Mouse (Mus musculus) neural tube, embryonic 13.5 days (tissue): ENCODE measurements around the gene Zgpat. TPM values are rescaled to one million over a fixed set of nuclear protein-coding genes. Genes with fewer than 3 reads are reported as not detected.

Experiments used
- ATAC-seq: fragments of 200-750 bp; cut with Nextera tagmentation; 2 replicates; pipeline ENCODE4 v1.8.0; 2017; ENCODE audit warnings: low read depth, mild to moderate bottlenecking, moderate TSS enrichment, moderate library complexity
- H3K27ac ChIP-seq: fragments of 300-500 bp; sonication (generic); replicated peaks from 2 replicates; pipeline ENCODE4 v1.5.1; 2015; ENCODE audit warnings: moderate library complexity, mild to moderate bottlenecking, inconsistent platforms
- H3K27me3 ChIP-seq: fragments of 300-500 bp; sonication (generic); 2 replicates; pipeline ENCODE4 v1.6.1; 2015; ENCODE audit warnings: mild to moderate bottlenecking, inconsistent platforms
- H3K36me3 ChIP-seq: fragments of 300-500 bp; sonication (generic); 2 replicates; pipeline ENCODE4 v1.6.1; 2015; ENCODE audit warnings: mild to moderate bottlenecking, inconsistent platforms
- H3K4me1 ChIP-seq: fragments of 300-500 bp; sonication (generic); replicated peaks from 2 replicates; pipeline ENCODE4 v1.6.1; 2015; ENCODE audit warnings: inconsistent platforms
- H3K4me2 ChIP-seq: fragments of 300-500 bp; sonication (generic); 2 replicates; pipeline ENCODE4 v1.6.1; 2015; ENCODE audit warnings: inconsistent platforms, mild to moderate bottlenecking, moderate library complexity
- H3K4me3 ChIP-seq: fragments of 300-500 bp; sonication (generic); 2 replicates; pipeline ENCODE4 v1.5.1; 2015; ENCODE audit warnings: mild to moderate bottlenecking, inconsistent platforms
- H3K9ac ChIP-seq: fragments of 300-500 bp; sonication (generic); 2 replicates; pipeline ENCODE4 v1.6.1; 2015; ENCODE audit warnings: moderate library complexity, mild to moderate bottlenecking, inconsistent platforms
- H3K9me3 ChIP-seq: fragments of 300-500 bp; sonication (generic); 2 replicates; pipeline ENCODE4 v1.6.1; 2016; ENCODE audit warnings: inconsistent platforms
- WGBS: fragments of 180-500 bp; shearing (Covaris S2); methylation state at CpG from one replicate; pipeline ENCODE4 v1.1.7; 2015; 5-methylcytosine and 5-hydroxymethylcytosine counted together
- polyA plus RNA-seq: library from polyadenylated mRNA; unstranded; fragments of >200 nt; fragmentation: Nextera tagmentation; extraction: Ambion mirVana; gene quantifications from 2 replicates; pipeline ENCODE4 v1.2.1, GENCODE M21; 2015

The Zgpat gene
- polyA plus RNA-seq, 1 experiment from 2014 or later, result 67.4 TPM

DNA sequence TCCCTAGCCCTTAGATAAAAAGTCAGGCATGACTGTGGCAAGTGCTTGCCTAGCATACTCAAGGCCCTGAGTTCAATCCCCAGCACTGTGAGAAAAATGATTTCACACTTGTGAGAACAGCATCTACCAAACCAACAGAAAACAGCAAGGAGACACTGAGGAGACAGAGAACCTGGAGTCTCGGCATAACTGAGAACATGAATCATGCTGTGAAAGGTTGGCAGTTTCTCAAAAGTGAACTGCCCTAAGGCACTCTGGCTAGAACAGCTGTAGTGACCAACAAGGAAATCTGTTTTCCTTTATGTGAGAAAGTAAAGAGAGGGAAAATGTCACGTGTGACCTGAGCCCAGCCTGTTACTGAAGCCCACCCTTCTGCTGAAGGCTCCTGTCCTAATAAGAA, 48.4 kb downstream of the Zgpat start:
- Histone ChIP-seq H3K27me3 (no peaks in the 10 kb centered on the region), H3K4me2 (no peak overlapping the region), H3K9me3 (no peaks in the 10 kb centered on the region), H3K4me1 (no peaks in the 10 kb centered on the region; the same call in 1 of the 2 replicates), H3K9ac (no peak overlapping the region), H3K27ac (no peak overlapping the region), H3K36me3 (no peaks in the 10 kb centered on the region), H3K4me3 (no peak overlapping the region)
- 35% methylated on average over 2 of the region's 2 CpGs for WGBS
- ATAC-seq, result no peak

DNA sequence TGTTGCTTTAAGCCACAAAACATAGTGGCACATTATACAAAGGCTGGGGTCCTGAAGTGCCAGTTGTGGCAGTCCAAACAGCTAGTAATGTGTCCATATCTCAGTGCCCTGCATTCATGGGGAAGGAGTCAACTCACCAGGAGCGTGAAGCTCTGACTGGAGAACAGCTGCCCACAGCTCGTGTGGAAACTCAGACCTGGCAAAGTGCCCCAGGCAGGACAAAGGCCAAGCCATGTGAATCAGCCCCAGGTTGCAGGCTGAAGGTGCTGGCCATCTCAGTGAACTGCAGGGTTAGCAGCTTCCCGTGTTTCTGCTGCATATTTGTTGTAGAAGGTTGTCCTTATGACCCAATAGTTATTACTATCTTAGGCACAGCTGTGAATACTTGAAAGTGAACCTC, 51.2 kb downstream of the Zgpat start:
- H3K4me1 ChIP-seq, result no peaks in the 10 kb centered on the region; the same call in 1 of the 2 replicates
- no peaks in the 10 kb centered on the region for H3K36me3 ChIP-seq
- no peak overlapping the region for H3K9ac ChIP-seq
- no peak overlapping the region for H3K27ac ChIP-seq
- no peak overlapping the region for H3K4me2 ChIP-seq
- no peak for ATAC-seq
- no peak overlapping the region for H3K4me3 ChIP-seq
- WGBS, result 56% methylated on average over 3 of the region's 3 CpGs
- no peaks in the 10 kb centered on the region for H3K9me3 ChIP-seq
- no peaks in the 10 kb centered on the region for H3K27me3 ChIP-seq

DNA sequence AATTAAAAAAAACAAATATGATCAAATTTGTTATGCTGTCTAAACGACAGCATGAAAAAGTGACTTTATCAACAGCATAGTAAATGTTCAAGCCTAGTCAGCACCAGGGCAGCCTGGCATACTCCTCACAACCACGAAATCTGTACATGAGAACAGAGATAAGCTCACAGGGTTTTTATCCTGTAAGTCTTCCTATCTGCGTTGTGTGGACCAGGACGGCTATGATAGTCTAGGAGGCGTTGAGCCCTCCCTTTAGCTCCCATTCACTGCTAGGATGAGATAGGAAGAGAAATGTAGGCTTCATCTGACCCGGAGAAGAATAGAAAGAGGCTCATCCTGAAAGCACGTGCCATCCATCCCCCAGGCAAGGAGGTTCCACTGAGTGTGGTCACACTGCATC, 54.6 kb downstream of the Zgpat start:
- Histone ChIP-seq H3K36me3 (peaks cover 23% of the 10 kb centered on the region), H3K27ac (no peak overlapping the region)

GRCm38 (mm10) chr2:181420426-181420825, 55.7 kb downstream of the Zgpat start:
- Histone ChIP-seq H3K27ac (no peak overlapping the region), H3K4me1 (no peaks in the 10 kb centered on the region), H3K4me2 (no peak overlapping the region), H3K27me3 (no peaks in the 10 kb centered on the region), H3K4me3 (no peak overlapping the region), H3K9ac (no peak overlapping the region), H3K36me3 (peaks cover 23% of the 10 kb centered on the region), H3K9me3 (no peaks in the 10 kb centered on the region)
- ATAC-seq, result no peak
- whole genome bisulfite sequencing, result 84% methylated on average over 4 of the region's 4 CpGs

More for the DNA sequence above, 54.6 kb downstream of the Zgpat start:
- WGBS, result 85% methylated on average over 7 of the region's 7 CpGs
- no peaks in the 10 kb centered on the region for H3K9me3 ChIP-seq
- no peak overlapping the region for H3K4me2 ChIP-seq
- no peaks in the 10 kb centered on the region for H3K4me1 ChIP-seq
- no peak overlapping the region for H3K4me3 ChIP-seq
- no peak for ATAC-seq
- no peak overlapping the region for H3K9ac ChIP-seq
- no peaks in the 10 kb centered on the region for H3K27me3 ChIP-seq

DNA sequence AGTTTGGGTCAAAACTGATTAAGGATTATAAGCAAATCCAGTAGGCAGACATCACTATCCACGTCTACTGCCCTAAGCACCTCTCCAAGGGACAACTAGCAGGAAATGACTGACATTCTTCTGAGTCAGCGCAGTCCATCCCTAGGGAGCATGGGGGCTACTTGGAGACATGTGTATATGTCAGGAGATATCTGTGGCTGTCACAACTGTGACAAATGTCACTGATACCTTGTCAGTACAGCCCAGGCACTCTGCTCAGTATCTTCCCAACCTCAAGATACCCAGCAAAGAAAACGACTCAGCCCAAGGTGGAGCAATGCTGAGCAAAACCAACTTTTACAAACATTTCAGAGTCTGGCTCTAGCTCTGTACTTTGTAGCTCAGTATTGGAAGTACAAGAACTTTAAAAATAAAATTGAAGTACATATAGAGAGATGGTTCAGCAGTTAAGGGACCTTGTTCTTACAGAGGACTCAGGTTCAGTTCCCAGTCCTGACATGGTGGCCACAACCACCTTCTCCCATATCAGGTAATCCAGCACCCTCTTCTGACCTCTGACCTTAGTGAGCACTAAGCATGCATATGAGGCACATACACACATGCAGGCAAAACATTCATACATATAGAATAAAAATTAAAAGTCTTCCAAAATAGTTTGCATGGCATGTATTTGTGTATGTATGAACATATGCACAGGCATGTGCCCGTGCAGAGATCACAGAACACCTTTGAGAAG, 56.3 kb downstream of the Zgpat start:
- Histone ChIP-seq H3K27ac (no peak overlapping the region), H3K4me2 (no peak overlapping the region), H3K9me3 (no peaks in the 10 kb centered on the region), H3K4me1 (no peaks in the 10 kb centered on the region), H3K9ac (no peak overlapping the region), H3K27me3 (no peaks in the 10 kb centered on the region), H3K36me3 (peaks cover 23% of the 10 kb centered on the region), H3K4me3 (no peak overlapping the region)
- 79% methylated on average over 4 of the region's 4 CpGs for WGBS
- ATAC-seq, result no peak

DNA sequence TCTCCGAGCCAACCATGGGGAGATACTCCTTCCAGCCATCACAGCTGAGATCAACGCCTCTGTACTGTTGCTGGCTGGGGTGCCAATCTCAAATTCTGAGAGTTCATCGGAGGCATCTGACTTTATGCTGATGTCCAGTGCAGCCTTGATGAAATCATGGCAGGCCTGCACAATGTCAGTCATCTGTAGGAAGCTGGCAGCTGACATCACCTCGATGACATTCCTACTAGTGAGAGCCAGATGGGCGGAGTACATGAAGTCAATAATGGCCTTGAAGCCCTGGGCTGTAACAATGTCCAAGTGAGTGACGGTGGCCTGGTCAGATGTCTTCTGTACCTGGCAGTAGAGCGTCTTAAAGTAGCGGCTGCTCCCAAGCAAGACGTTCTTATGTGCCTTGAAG, 59.1 kb downstream of the Zgpat start:
- no peak for ATAC-seq
- H3K4me1 ChIP-seq, result no peaks in the 10 kb centered on the region
- H3K36me3 ChIP-seq, result peaks cover 23% of the 10 kb centered on the region
- H3K27ac ChIP-seq, result no peak overlapping the region
- no peak overlapping the region for H3K9ac ChIP-seq
- H3K4me2 ChIP-seq, result no peak overlapping the region
- H3K27me3 ChIP-seq, result no peaks in the 10 kb centered on the region
- WGBS, result 93% methylated on average over 9 of the region's 9 CpGs
- H3K9me3 ChIP-seq, result no peaks in the 10 kb centered on the region
- no peak overlapping the region for H3K4me3 ChIP-seq

Other genes with a start within 250 kb of the Zgpat start
- gene Kcnq2, start 229.6 kb upstream of the Zgpat start, polyA plus RNA-seq, result 43.9 TPM in 2 replicates
- gene Eef1a2, start 207.9 kb upstream of the Zgpat start, polyA plus RNA-seq, result 7.7 and 8.9 TPM in 2 replicates
- 331 and 431 TPM in 2 replicates for gene Ppdpf, start 177.7 kb upstream of the Zgpat start, polyA plus RNA-seq
- not detected in 2 replicates for gene Ptk6, start 162.1 kb upstream of the Zgpat start, polyA plus RNA-seq
- gene Srms, start 151.7 kb upstream of the Zgpat start, polyA plus RNA-seq, result 0.14 and 0.22 TPM in 2 replicates
- gene Fndc11, start 144.9 kb upstream of the Zgpat start, polyA plus RNA-seq, result not detected in 2 replicates
- gene Helz2, start 122.9 kb upstream of the Zgpat start, polyA plus RNA-seq, result 0.22 and 0.32 TPM in 2 replicates
- 15.1 and 15.4 TPM in 2 replicates for gene Gmeb2, start 76.9 kb upstream of the Zgpat start, polyA plus RNA-seq
- 1,090 and 1,260 TPM in 2 replicates for gene Stmn3, start 50.4 kb upstream of the Zgpat start, polyA plus RNA-seq
- gene Rtel1, start 45.2 kb upstream of the Zgpat start, polyA plus RNA-seq, result 28.8 and 30.1 TPM in 2 replicates
- 82.6 and 85.9 TPM in 2 replicates for gene Arfrp1, start 476 bp downstream of the Zgpat start, polyA plus RNA-seq
- 41.3 and 41.4 TPM in 2 replicates for gene Lime1, start 15.2 kb downstream of the Zgpat start, polyA plus RNA-seq
- 21.1 and 22.0 TPM in 2 replicates for gene Zbtb46, start 94.5 kb downstream of the Zgpat start, polyA plus RNA-seq
- gene Abhd16b, start 128.3 kb downstream of the Zgpat start, polyA plus RNA-seq, result 0.11 TPM in 1 of 2 replicates, not detected in the other
- 107 and 114 TPM in 2 replicates for gene Tpd52l2, start 132.2 kb downstream of the Zgpat start, polyA plus RNA-seq
- 192 and 214 TPM in 2 replicates for gene Dnajc5, start 155.6 kb downstream of the Zgpat start, polyA plus RNA-seq
- 67.4 and 73.6 TPM in 2 replicates for gene Uckl1, start 220.0 kb downstream of the Zgpat start, polyA plus RNA-seq
- 63.1 and 65.6 TPM in 2 replicates for gene Prpf6, start 226.9 kb downstream of the Zgpat start, polyA plus RNA-seq
- 78.7 and 81.3 TPM in 2 replicates for gene Zfp512b, start 227.9 kb downstream of the Zgpat start, polyA plus RNA-seq
- 146 and 157 TPM in 2 replicates for gene Samd10, start 234.3 kb downstream of the Zgpat start, polyA plus RNA-seq